Mouse (Mus musculus): ENCODE data around the gene Aco2.

- no peak for TF ChIP-seq POLR2A (IDR thresholded peaks at IDR 0.05; ENCODE audit: borderline replicate concordance, extremely low read depth, low read depth, low read length)
- no peak for TF ChIP-seq CTCF (IDR thresholded peaks at IDR 0.05; ENCODE audit: insufficient read depth, low read length)
Measured at GRCm38 (mm10) chr15:81949076-81949475, 77.0 kb downstream of the Aco2 start.
